Mouse (Mus musculus) left cerebral cortex, adult 11 months (tissue): ENCODE measurements around the gene Antxr1.

Experiments
- DNase-seq: peaks from one replicate; pipeline ENCODE4 v3.0.0; 2022; ENCODE audit warnings: low spot score

Antxr1 gene

DNA sequence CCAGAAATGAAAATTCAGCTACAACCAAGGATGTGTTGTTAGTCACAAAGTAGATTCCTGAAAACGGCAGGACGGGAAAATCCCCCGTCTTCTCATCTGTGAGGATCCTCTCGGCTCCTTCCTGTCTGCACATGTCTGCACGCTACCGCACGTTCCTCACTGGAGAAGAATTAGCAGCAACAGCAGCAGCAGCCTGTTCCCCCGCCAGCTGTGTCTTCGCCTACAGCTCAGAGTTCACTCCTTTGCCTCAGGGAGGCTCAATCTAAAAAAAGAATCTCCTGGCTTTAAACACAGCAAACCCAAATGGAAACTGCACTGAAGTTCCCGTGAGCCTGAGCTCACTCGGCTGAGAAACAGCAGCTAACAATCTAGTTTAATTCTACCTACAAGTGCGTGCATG is 148.6 kb downstream of the Antxr1 start:
- peak; percentile 69 for DNase-seq

DNA sequence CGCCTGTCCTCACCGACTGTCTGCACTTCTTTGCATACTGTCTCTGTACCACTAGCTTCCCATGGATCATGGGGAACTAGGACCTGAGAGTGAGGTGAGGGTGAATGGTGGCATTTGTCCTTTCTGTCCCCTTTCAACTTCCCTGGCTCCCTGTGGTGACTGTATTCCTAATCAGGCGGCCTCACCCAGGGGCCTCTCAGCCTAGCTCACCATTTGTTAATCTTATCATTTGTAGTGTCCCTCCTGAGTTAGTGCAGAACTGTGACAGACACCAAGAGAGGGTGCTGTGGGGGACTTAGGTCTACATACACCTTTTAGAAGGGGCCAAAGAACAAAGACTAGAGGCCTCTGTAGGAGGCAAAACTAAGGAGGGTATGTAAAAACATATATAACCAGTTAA is 151.2 kb downstream of the Antxr1 start:
- no peak for DNase-seq

DNA sequence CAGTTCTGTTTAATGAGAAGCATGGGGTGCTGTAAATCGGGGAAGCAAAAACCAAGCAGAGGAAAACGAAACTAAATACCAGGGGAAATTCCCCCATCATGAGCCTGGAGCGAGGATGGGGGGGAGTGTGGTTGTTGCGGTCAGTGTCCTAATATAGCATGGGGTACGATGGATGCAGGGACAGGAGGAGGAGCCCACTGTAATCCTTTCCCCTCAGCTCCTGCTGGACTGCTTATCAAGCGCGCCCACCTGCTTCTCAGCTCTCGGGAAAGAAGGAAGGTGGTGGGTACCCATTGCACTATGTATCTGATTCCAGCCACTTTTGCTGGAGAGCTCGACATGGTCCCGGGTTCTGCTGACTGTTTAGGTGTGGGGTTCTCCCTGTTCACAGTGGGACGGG is 151.6 kb downstream of the Antxr1 start:
- no peak for DNase-seq

DNA sequence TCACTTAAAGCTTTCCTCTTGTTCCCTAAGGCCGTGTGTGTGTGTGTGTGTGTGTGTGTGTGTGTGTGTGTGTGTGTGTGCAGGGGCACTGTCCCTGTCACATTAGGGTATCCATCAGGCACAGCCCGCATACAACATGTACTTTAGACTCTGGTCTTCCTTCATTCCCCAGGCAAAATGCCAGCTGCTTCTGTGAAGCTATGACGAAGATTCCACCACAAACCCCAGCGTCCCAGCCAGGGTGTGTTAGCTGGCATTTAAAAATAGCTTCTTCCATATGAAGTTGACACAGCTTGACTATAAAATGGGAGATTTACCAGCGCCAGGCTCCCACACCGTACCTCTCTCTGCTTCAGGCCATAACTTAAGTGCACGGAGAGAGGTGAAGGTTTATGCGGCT is 152.5 kb downstream of the Antxr1 start:
- DNase-seq, result peak; percentile 80

DNA sequence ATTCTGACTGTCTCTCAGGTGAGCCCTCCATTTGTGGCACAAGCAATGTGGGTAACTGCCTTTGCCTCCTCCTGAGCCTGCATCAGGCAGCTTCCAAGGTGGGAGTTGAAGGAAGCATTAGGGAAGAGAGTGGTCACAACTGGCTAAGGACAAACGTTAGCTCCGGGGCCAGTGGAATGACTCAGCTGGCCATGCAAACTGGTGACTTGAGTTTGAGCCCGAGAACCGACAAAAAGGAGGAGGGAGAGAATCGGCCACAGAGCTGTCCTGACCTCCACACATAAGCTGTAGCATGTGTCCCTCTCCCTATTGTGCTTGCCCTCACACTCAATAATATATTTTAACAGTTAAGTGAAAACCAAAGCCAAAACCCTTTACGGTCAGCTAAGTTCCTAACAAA is 152.9 kb downstream of the Antxr1 start:
- DNase-seq, result no peak

DNA sequence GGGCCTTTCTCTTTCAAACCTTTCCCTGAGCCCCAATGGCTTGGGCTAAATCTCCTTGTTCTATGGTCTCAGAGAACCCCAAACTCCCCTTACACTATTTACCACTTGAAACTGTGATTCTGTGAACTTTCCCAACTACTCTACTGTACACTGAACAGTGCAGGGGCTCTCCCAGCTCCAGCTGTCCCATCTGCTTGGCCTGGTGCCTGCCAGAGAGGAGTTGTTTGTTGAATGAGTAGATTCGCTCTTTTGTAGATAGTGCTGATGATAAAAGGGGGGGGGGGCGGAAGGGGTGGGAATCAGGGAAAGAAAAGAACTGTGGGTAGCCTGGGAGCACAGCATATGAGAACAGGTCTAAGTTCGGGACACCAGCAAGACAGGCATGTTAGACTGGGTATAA is 164.2 kb downstream of the Antxr1 start:
- DNase-seq, result no peak

DNA sequence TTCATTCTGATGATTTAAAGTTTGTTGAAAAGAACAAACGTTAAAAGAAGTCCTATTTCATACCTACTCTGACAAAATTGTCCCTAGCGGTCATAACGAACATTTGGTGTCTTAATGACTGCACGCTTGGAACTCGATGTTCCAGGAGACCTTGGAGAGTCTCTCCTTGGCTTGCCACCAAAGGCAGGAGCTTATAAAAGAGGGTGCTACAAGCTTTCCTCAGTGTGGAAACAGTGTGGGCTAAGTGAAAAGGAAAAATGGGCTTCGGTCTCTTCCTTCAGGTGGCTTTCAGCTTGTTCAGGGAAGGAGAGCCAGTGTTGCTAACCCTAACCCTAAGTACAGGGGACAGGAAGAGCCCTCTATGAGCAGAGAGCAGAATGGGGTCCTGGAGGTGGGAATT is 164.7 kb downstream of the Antxr1 start:
- no peak for DNase-seq

DNA sequence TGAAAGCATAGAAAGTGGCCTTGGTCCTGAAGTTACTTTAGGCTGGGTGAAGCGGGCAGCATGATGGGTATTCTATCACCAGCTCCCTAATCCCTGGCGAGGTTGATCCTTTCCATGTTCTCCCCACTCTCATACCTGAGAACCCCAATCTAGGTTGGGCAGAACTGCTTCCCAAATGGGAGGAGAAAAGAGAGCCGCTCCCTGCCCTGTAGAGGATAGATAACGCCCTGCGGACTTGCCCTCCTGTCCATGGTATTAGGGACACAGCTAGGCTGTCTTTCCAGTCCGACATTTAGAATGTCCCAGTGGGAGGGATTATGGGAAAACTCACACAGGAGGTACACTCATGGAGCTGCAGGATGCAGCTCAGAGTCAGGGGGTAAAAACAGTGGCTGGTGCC is 165.3 kb downstream of the Antxr1 start:
- no peak for DNase-seq

DNA sequence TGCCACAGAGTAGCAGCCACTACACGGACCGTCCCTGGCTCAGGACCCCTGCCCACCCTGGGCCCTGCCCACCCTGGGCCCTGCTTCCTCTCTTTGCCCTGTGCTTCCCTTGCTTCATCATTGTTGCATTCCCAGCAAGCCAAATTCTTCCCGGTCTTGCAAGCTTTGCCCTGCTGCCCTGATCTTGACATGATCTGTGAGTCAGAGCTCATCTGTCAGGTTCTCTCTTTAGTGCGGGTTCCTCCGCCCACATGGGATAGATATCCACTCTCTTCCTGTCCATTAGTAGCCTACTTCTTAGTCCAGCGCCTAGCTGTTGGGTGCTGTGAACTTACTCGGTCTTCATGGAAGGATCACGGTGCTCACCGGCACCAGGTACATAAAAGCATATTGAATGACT is 167.6 kb downstream of the Antxr1 start:
- no peak for DNase-seq

DNA sequence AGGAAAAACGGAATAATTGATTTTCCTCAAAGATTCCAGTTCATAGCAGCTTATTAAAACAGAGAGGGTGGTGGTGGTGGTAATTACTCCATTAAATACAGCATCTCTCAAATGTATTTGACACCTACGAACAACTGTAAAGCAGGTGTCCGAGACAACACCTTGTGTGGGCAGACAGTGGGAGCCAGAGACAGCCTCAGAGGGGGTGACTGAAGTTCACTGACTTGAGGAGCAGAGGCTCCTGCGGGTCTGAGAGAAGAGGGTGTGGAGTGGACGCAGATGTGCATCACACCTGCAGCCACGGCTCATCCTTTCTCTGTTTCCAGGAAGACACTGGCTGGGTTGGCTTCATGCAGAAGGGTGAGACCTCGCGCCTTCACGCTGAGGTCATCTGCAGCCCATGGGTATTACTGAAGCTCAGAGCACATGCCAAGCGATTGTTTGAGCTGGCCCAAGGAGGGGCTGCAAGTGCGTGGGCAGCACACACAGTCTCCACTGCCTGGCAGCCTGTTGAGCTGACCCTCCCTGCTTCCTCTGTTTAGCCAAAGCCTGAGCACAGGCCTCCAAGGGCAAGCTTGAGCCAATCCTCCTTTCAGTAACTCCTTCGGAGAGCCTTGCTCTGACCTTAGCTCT is 168.8 kb downstream of the Antxr1 start:
- DNase-seq, result no peak

DNA sequence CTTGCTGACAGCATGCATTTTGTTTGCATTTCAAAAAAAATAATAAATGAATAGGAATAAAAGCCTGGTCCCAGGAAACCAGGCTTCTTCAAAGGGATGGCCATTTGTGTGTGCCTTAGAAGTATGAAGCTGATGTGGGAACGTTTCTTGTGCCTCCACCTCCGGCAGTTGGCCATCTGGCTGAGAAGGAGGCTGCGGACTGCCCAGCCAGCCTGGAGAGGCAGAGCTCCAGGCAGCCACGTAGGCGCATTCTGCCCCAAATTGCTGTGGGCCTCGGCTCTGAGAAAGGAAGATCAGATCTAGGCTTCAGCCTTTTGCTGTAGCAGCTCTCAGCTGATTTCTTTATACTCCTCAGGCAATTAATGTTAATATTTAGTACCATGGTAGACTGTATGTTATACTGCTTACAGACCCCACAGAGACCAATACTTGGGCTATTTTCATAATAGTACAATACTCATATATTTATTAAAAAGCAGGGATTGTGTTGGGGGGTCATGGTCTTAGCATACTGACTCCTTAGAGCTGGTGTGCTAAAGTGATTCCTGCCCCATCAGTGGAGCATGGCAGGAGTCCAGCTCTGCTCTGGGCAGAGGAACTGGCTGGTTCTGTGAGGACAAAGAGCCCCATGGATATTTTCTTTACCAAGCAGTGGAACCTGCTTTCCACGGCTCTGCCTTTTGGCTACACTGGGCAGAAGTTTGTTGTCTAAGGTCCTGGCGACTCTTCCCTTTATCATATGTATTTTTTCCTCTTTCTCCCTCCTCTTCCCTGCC is 169.9 kb downstream of the Antxr1 start:
- DNase-seq, result no peak

DNA sequence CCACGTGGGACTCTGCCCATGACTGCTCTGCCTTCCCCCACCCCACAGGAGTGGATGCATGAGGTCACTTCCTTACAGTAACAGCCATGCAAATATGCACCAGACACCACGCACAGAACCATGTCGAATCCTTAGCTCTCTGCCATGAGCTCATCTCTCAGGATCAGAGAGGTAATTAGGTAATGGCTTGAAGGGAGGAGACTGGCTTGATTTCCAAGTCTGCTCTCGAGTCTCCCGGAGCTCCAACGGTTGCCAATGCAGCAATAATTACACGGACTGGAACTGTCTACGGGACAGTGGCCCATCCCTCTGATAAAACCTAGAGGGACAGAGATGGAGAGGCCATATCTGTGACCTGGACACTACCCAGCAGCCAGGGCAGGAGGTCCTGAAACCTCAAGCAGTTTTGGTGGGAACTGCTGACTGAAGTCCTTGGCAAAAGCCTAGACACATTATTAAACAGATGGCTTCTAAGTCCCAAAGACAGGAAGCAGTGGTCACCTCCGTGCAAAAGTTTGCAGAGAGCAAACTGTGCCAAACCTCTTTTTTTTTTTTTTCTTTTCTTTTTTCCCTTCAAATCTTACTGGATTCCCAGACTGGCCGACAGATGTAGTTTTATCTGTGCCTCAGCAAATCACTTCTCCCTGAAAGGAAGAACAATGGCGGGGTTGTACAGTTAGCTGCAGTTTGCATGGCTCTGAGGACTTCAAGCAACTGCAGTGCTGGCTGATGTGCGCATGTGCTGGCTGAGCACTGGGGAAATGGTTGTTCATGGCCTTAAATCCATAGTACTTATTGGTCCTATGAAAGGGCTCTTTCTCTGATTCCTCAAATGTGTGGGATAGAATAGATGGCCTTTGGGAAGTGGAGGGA is 174.0 kb downstream of the Antxr1 start:
- DNase-seq, result no peak

DNA sequence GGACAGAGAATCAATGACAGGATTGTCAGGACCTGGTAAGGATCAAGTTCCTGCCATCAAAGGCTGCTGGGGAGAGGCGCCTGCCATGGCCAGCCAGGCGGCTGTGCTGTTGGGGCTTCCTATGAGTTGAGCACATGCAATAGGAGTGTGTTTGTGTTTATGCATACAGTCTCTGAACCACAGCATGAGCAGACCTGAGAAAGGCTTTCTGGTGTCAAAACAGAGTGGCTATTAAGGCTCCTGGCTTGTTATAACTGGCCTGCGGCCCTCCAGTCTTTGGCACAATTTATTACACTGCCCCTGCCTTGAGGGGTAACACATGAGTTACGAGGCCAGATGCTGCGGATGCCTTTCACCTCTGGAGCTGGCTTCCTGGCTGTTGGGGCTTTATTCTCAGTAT is 175.4 kb downstream of the Antxr1 start:
- no peak for DNase-seq

DNA sequence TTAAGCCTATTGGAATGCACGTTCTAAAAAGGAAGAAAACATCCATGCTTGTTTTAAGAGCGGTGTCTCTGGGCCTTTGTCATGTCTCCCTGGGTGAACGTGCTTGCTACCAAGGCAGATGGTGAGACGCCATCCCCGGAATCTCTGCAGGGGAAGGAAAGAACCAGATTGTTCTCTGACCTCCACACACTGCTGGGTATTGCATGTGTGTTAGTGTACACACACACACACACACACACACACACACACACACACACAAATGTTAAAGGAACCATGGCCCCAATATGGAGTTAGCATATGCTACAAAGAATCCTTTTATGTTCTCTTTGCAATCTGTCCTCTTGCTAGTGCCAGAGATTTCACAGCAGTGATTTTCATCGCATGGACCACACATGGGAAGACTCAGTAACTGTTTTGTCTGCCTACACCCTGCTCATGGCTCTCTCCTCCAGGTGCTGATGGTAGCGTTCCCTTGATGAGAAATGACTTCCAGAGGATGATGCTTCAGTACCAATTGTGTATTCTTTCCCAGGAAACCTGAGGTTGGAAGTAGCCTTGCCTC is 177.5 kb downstream of the Antxr1 start:
- no peak for DNase-seq

DNA sequence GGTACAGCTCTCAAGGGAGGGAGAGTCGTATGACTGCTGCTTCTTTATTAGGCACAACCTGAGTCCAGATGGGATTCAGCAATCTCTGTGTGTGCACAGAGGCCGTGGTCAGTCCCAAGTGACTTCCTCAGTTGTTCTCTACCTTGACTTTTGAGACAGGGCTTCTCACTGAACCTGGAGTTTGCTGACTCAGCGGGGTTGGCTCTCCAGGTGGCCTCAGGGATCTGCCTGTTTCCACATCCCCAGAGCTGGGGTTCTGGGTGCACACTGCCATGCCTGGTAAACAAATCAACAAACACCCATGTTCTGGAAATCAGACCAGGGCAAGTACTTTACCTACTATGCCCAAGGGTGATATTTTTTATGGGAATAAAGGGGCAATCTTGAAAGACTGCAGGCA is 181.8 kb downstream of the Antxr1 start:
- DNase-seq, result no peak

DNA sequence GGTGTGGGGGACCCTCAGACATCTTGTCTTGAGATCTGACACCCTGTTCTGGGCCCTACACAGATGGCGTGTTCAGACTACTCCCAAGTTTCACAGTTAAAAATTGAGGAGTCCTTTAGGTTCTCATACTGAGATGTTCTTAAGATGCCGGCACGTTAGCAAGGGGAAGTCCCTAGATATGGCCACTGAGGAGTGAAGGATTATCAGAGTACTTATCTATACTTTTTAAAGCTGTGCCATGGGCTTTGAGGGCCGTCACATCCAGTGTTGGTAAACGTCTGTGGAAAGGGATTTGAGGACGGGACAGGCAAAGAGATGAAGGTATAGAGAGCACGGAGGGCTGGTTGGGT is 182.4 kb downstream of the Antxr1 start:
- DNase-seq, result no peak

DNA sequence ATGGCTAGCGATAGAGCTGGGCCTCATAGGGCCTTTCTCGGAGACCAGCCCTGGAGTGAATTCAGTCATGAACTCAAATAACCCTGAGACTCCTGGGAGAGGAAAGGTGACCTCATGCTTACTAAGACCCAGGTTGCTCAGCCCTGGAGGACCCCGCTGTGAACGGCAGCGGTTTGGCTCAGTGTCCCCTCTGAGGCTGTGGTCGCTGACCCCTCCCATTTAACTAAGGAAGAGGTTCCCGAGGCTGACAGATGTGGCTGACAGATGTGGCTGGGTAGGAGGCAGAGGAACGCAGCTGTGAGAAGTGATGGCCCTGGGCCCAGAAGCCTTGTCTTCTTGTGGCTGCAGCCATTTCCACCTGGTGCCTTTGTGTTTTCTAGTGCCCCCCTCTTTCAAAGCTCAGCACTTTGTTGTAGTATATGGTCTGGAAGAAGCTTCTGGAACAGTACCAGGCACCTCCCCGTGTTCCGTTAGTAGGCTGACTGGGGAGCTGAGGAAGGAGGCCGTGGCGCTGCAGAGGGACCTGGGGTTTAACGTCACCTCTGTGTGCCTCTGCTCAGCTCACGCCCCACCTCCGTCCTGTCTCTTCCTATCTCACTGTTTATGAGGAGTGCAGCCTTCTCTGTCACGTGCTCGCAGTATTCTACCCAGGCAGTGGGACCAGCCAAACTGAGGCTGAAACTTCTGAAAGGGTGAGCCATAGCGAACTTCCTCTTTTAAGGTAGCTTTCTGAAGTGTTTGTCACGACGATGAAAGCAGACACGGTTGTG is 183.0 kb downstream of the Antxr1 start:
- DNase-seq, result no peak

DNA sequence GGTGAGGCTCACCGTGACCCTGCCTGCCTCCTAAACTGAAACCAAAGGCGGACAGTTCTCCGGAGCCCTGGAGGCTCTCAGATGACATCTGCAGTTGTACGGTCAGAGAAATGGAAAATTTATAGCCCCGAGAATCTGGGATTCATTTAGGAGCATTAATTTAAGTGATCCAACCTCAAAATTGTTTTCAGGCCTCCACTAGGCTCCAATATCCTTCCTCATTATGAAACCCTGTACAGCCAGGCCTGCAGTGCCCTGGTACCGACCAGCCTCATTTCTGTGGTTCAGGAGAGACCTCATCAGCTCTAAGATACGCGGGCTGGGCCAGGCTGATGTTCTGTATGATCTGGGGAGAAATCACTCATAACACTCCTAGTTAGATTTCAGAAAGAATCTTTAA is 184.2 kb downstream of the Antxr1 start:
- no peak for DNase-seq

DNA sequence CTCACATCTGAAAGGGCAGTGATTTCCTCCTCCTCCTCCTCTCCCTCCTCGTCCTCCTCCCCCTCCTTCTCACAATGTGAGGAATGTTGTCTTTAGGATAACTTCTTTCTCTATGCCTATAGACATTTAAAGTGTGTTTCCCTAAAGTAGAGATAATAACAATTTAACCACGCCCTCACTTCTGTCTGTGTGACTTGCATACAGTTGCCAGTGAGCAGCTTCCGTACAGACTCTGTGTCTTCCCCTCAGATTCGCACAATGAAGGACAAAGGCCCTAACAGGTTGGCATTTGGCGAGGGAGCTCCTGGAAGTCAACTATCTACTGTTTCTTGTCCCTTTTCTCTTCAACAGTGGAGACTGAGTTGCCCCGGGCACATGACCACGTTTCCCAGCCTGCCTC is 185.2 kb downstream of the Antxr1 start:
- no peak for DNase-seq

DNA sequence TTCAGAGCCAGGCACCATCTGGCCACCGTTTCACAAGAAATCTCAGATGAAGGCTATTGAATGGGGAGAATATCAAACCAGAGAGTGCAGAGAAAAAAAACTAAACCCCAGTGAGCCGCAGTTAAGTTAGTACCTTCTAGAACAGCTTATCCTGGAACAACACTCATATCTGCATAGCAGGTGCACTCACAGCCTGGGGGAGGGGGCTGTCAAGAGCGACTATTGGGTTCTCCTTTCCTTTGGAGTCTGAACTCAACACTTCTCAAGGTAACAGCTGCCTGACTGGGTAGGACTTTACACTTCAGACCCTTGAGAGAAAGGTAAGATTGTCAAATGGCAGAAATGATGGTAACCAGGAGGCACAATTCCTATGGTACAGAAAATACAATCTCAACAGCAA is 187.7 kb downstream of the Antxr1 start:
- DNase-seq, result no peak

DNA sequence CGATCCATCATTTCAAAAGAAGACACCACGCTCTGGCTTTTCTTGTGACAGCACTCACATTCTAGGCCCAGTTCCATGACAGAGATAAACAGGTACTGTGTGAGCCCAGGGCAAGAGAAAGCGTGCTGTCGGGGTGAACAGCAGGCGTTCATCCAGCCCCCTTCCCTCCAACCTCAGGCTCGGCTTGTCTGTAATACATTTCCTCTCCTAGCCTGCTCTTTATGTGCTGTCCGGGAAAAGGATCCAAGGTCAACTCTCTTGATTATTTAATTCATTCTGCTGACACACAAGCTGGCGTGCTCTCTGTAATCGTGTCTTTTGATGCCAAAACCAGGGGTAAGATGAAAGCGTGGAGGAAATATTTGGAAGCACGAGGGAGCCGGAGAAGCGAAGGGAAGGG is 192.0 kb downstream of the Antxr1 start:
- DNase-seq, result no peak

DNA sequence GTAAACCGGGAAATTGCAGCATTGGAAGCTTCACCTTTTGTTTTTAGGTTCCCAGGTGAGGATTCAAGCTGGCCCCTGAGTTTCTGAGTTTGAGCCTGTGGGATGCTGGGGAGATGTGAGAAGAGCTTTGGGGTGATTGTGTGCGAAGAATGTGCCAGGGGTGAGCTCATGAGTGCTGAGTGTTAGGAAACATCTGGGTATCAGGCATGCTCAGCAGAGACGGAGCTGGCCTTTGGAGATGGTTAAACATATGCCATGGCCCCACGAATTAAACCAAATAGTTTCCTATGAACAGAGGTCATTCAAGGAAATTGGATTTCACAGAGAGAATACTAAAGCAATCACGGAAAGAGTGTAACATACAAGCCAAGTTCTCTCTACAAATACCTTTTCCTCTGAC is 193.4 kb downstream of the Antxr1 start:
- no peak for DNase-seq
